Mouse (Mus musculus): Measurements from ENCODE around the gene Pde7b. TPM values are rescaled to one million over a fixed set of nuclear protein-coding genes. Genes with fewer than 3 reads are reported as not detected.

Pde7b gene
- polyA plus RNA-seq, 1 experiment = not detected

DNA sequence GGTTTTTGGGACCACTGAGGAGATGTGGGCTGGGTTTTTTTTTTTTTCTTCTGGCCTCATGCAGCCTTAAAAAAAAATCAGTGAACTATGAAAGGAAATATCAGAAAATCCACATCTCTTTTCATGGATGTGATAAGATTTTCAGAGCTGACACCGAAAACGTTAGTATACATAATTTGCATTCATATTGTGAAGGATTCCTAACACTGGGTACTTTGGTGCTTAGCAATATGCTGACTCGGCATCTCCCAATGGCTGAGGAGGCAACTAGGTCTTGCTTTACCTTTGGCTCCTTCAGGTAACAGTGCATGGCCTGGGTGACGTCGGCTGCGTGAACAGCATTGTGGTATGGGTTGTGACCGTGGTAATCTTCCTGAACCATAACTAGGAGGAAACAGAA is 289.0 kb downstream of the Pde7b start:
- Histone ChIP-seq H3K4me3 (ENCODE audit: insufficient read depth, low read depth, low read length) (no peak overlapping the region), H3K27ac (ENCODE audit: insufficient read depth, low read depth, low read length) (no peak overlapping the region), H3K4me1 (ENCODE audit: control insufficient read depth, insufficient read depth, low read length) (peaks cover 3% of the 10 kb centered on the region; the same call in 1 of the 2 replicates)
- TF ChIP-seq CTCF (IDR thresholded peaks at IDR 0.05; ENCODE audit: insufficient read depth, low read depth, low read length) (no peak), POLR2A (IDR thresholded peaks at IDR 0.05; ENCODE audit: insufficient read depth, low read depth, low read length) (no peak)
- 97% methylated on average over 7 of the region's 7 CpGs for WGBS

DNA sequence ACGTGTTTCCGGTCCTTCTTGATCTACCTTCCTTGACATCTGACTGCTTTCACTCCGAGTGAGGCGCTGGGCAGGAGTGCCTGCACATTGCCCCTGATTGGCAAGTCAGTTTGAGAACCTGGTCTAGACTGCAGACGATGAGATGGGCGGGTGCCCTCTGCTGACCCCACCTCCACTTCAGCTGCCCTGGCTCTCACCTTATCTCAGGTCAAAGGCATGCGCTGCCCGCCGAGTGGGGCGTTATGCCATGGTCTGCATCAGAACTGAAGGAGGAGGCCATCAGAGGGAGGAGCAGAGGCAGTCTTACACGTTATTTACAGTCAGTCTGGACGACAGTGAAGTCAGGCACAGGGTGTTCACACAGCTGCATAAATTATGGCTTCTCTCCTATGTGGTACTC is 293.5 kb downstream of the Pde7b start:
- Histone ChIP-seq H3K27ac (ENCODE audit: insufficient read depth, low read depth, low read length) (no peak overlapping the region), H3K4me1 (ENCODE audit: control insufficient read depth, insufficient read depth, low read length) (peaks cover 3% of the 10 kb centered on the region; the same call in 1 of the 2 replicates), H3K4me3 (ENCODE audit: insufficient read depth, low read depth, low read length) (no peak overlapping the region)
- TF ChIP-seq CTCF (IDR thresholded peaks at IDR 0.05; ENCODE audit: insufficient read depth, low read depth, low read length) (no peak), POLR2A (IDR thresholded peaks at IDR 0.05; ENCODE audit: insufficient read depth, low read depth, low read length) (no peak)
- WGBS = 74% methylated on average over 12 of the region's 12 CpGs

DNA sequence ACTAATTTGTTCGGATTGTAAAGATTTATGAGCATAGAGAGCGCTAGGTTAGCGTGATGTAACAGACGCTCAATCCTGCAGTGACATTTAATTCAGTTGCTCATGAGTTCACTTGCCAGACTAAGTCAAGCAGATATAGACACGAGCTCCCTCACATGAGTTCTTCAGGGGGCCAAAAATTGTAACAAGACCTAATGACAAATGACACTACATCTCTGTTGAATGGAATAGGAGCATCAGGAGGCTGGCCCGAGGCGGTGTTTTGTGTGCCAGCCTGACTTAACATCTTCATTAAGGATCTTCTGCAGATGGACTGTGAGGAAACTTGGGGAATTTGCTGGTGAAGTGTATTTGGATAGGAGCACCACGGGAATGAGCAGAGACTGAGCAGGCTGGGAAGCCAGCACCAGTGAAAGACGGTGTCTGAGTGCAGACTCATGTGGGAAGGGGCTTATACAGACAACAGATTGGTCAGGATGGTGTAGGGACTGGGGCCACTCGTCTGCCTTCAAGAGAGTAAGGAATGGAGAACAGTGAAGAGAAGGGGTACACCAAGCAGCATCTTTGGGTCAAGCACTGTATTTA is 303.5 kb downstream of the Pde7b start:
- H3K4me3 ChIP-seq (ENCODE audit: insufficient read depth, low read depth, low read length) = no peak overlapping the region
- no peak for TF ChIP-seq POLR2A (IDR thresholded peaks at IDR 0.05; ENCODE audit: insufficient read depth, low read depth, low read length)
- TF ChIP-seq CTCF (IDR thresholded peaks at IDR 0.05; ENCODE audit: insufficient read depth, low read depth, low read length) = no peak
- H3K4me1 ChIP-seq (ENCODE audit: control insufficient read depth, insufficient read depth, low read length) = no peaks in the 10 kb centered on the region
- 90% methylated on average over 10 of the region's 10 CpGs for WGBS
- H3K27ac ChIP-seq (ENCODE audit: insufficient read depth, low read depth, low read length) = no peak overlapping the region

DNA sequence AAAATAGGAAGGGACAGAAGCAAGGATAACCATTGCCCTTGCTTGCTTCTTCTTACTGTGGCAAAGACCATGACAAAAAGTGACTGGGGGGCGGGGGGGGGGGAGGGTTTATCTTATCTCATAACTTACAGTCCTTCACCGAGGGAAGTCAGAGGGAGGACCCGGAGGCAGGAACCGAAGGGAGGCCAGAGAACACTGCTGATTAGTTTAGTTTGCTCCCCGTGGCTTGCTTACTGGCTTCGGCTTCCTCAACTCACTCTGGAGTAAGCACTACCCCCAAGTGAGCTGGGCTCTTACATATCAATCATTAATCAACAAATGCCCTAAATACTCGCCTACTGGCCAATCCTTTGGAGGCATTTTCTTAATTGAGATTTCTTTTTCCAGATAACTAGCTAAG is 304.6 kb downstream of the Pde7b start:
- TF ChIP-seq CTCF (IDR thresholded peaks at IDR 0.05; ENCODE audit: insufficient read depth, low read depth, low read length) = no peak
- TF ChIP-seq POLR2A (IDR thresholded peaks at IDR 0.05; ENCODE audit: insufficient read depth, low read depth, low read length) = no peak
- no peak overlapping the region for H3K27ac ChIP-seq (ENCODE audit: insufficient read depth, low read depth, low read length)
- 79% methylated on average over 7 of the region's 7 CpGs for WGBS
- no peak overlapping the region for H3K4me3 ChIP-seq (ENCODE audit: insufficient read depth, low read depth, low read length)
- no peaks in the 10 kb centered on the region for H3K4me1 ChIP-seq (ENCODE audit: control insufficient read depth, insufficient read depth, low read length)

DNA sequence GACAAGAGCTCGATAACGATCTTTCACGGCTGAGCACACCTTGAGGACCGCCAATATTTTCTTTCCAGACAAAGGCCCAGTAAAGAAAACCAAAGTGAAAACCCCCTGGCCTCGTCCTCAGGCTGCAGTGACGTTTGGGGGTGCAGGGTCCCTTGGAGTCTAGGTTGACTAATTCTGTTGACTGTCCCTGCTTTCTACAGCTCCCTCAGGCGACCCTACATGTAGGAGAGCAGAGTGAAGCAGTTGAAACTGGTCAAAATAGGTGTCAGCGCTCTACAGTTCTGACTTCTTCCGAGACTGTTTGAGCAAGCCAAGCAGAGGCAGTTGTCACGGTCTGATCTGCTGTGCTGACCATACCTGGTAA is 306.0 kb downstream of the Pde7b start:
- no peak overlapping the region for H3K4me3 ChIP-seq (ENCODE audit: insufficient read depth, low read depth, low read length)
- no peak for TF ChIP-seq POLR2A (IDR thresholded peaks at IDR 0.05; ENCODE audit: insufficient read depth, low read depth, low read length)
- TF ChIP-seq CTCF (IDR thresholded peaks at IDR 0.05; ENCODE audit: insufficient read depth, low read depth, low read length) = no peak
- 73% methylated on average over 10 of the region's 10 CpGs for WGBS
- H3K4me1 ChIP-seq (ENCODE audit: control insufficient read depth, insufficient read depth, low read length) = no peaks in the 10 kb centered on the region
- H3K27ac ChIP-seq (ENCODE audit: insufficient read depth, low read depth, low read length) = no peak overlapping the region

DNA sequence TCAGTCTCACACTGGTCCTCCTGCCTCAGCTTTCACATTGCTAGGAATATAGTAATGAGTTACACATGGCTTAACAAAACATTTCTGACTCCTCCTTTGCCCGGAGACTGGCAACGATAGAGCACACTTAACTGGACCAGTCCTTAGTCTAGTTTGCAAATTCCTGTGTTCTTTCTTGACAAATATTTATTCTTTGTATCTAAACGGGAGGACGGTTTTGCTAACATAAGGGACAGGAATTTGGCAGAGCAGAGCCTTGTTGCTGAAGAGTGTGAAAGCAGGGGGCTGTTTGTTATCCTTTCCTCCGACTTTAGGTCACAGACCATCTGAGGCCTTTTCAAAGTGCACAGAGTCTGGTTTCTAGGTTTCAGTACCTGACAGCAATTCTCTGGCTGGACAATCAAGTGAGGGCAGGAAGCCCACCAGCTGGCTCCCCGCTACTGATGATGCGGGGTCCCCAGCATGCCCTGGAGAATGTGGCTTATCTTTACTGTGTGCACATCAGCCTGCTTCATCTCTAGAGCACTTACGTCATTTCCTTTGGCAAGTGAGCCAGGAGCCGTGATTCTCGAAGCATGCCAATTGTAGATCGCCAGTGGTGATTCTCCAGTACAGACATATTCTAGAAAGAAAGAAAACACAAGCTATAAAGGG is 306.5 kb downstream of the Pde7b start:
- no peak overlapping the region for H3K27ac ChIP-seq (ENCODE audit: insufficient read depth, low read depth, low read length)
- no peaks in the 10 kb centered on the region for H3K4me1 ChIP-seq (ENCODE audit: control insufficient read depth, insufficient read depth, low read length)
- no peak overlapping the region for H3K4me3 ChIP-seq (ENCODE audit: insufficient read depth, low read depth, low read length)
- 69% methylated on average over 11 of the region's 11 CpGs for WGBS
- TF ChIP-seq CTCF (IDR thresholded peaks at IDR 0.05; ENCODE audit: insufficient read depth, low read depth, low read length) (no peak), POLR2A (IDR thresholded peaks at IDR 0.05; ENCODE audit: insufficient read depth, low read depth, low read length) (no peak)

DNA sequence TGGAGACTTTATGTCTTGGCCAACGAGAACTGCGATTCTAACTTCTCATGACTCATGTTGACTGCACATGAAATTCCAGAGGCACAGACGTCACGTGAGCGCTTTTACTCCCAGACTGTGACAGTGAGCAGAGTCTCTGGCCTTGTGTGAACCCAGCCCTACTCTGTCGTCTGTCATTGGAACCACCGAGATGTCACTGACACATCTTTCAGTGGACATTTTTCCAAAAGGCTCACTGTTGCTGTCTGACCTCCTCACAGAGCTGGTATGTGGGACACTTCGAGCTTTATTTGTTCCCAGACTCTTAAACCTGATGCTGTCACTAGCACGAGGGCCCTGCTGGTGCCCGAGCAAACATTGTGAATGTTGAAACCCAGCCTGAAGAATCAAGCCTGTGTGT is 315.7 kb downstream of the Pde7b start:
- no peak overlapping the region for H3K4me3 ChIP-seq (ENCODE audit: insufficient read depth, low read depth, low read length)
- 92% methylated on average over 10 of the region's 10 CpGs for WGBS
- no peak overlapping the region for H3K27ac ChIP-seq (ENCODE audit: insufficient read depth, low read depth, low read length)
- no peaks in the 10 kb centered on the region for H3K4me1 ChIP-seq (ENCODE audit: control insufficient read depth, insufficient read depth, low read length)
- TF ChIP-seq CTCF (IDR thresholded peaks at IDR 0.05; ENCODE audit: insufficient read depth, low read depth, low read length) = no peak

DNA sequence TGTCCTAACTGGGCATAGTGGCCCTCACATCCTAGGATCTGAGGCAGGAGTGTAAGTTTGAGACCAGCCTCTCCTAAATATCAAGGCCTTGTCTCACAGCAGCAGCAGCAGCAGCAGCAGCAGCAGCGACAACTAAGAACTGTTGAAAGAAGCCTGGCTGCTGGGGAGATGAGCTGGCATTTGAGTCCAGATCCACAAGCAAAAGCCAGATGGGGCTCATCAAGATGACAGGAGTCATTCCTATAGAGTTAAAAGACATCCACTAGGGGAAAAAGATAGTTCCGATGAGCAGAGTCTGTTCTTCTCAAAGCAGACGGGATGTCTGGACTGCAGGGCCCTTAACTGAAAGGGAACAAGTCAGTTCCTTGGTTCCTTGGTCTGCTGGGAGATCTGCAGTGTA is 316.5 kb downstream of the Pde7b start:
- no peak overlapping the region for H3K27ac ChIP-seq (ENCODE audit: insufficient read depth, low read depth, low read length)
- no peaks in the 10 kb centered on the region for H3K4me1 ChIP-seq (ENCODE audit: control insufficient read depth, insufficient read depth, low read length)
- H3K4me3 ChIP-seq (ENCODE audit: insufficient read depth, low read depth, low read length) = no peak overlapping the region
- WGBS = 91% methylated on average over 3 of the region's 3 CpGs
- no peak for TF ChIP-seq CTCF (IDR thresholded peaks at IDR 0.05; ENCODE audit: insufficient read depth, low read depth, low read length)
- no peak for TF ChIP-seq POLR2A (IDR thresholded peaks at IDR 0.05; ENCODE audit: insufficient read depth, low read depth, low read length)

DNA sequence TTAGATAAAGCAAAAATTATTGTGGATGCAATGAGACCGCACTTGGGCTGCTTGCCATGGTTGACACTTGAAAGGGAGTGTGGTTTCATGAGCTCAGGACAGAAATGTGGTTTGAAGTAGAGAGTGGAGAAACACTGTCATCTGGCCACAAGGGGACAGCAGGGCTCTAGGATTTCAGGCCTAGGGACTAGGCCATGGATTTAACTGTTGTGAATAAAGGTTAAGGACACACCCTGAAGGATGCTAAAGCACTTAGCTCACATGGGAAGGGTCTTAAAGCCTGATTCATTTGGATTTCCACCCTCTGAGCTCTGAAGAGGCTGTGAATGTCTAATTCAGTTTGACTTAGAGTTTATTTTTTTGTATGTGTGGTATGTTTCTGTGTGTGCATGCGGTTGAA is 319.4 kb downstream of the Pde7b start:
- 85% methylated on average over 2 of the region's 2 CpGs for WGBS
- Histone ChIP-seq H3K4me1 (ENCODE audit: control insufficient read depth, insufficient read depth, low read length) (no peaks in the 10 kb centered on the region), H3K4me3 (ENCODE audit: insufficient read depth, low read depth, low read length) (no peak overlapping the region), H3K27ac (ENCODE audit: insufficient read depth, low read depth, low read length) (no peak overlapping the region)
- TF ChIP-seq POLR2A (IDR thresholded peaks at IDR 0.05; ENCODE audit: insufficient read depth, low read depth, low read length) (no peak), CTCF (IDR thresholded peaks at IDR 0.05; ENCODE audit: insufficient read depth, low read depth, low read length) (no peak)
